Mouse (Mus musculus): ENCODE measurements around the gene Tbc1d10a.

Gene Tbc1d10a

GRCm38 (mm10) chr11:4235052-4235655, 48.6 kb downstream of the Tbc1d10a start:
- in situ Hi-C loops (cut with MboI; ENCODE audit: low sequenced_read_pairs) = no loop called here

GRCm38 (mm10) chr11:4235665-4236545, 49.3 kb downstream of the Tbc1d10a start, which contains the start of gene Osm:
Gene Osm (plus strand): TSS chr11:4236420.
- in situ Hi-C loops (cut with MboI; ENCODE audit: low sequenced_read_pairs) = no loop called here

GRCm38 (mm10) chr11:4236546-4237067, 50.0 kb downstream of the Tbc1d10a start:
- in situ Hi-C loops (cut with MboI; ENCODE audit: low sequenced_read_pairs) = no loop called here

GRCm38 (mm10) chr11:4237389-4237912, 50.9 kb downstream of the Tbc1d10a start:
- in situ Hi-C loops (cut with MboI; ENCODE audit: low sequenced_read_pairs) = no loop called here

GRCm38 (mm10) chr11:4238167-4238566, 51.6 kb downstream of the Tbc1d10a start:
- in situ Hi-C loops (cut with MboI; ENCODE audit: low sequenced_read_pairs) = no loop called here

GRCm38 (mm10) chr11:4239691-4240090, 53.1 kb downstream of the Tbc1d10a start:
- in situ Hi-C loops (cut with MboI; ENCODE audit: low sequenced_read_pairs) = no loop called here

GRCm38 (mm10) chr11:4240151-4240550, 53.6 kb downstream of the Tbc1d10a start:
- in situ Hi-C loops (cut with MboI; ENCODE audit: low sequenced_read_pairs) = no loop called here

GRCm38 (mm10) chr11:4241180-4241579, 54.6 kb downstream of the Tbc1d10a start:
- in situ Hi-C loops (cut with MboI; ENCODE audit: low sequenced_read_pairs) = no loop called here

- in situ Hi-C loops (cut with MboI; ENCODE audit: low sequenced_read_pairs) = no loop called here
These were observed 59.5 kb downstream of the Tbc1d10a start for GRCm38 (mm10) chr11:4246126-4246525.

- in situ Hi-C loops (cut with MboI; ENCODE audit: low sequenced_read_pairs) = no loop called here
These were observed 60.0 kb downstream of the Tbc1d10a start for GRCm38 (mm10) chr11:4246623-4247022.

GRCm38 (mm10) chr11:4247201-4247959, 60.8 kb downstream of the Tbc1d10a start:
- in situ Hi-C loops (cut with MboI; ENCODE audit: low sequenced_read_pairs) = no loop called here

GRCm38 (mm10) chr11:4249151-4249550, 62.6 kb downstream of the Tbc1d10a start:
- in situ Hi-C loops (cut with MboI; ENCODE audit: low sequenced_read_pairs) = no loop called here

GRCm38 (mm10) chr11:4250290-4250689, 63.7 kb downstream of the Tbc1d10a start:
- in situ Hi-C loops (cut with MboI; ENCODE audit: low sequenced_read_pairs) = loop anchor here (10.0 kb wide), 1 partner anchor 165 kb away; no protein-coding TSS in a partner anchor

GRCm38 (mm10) chr11:4251376-4251775, 64.8 kb downstream of the Tbc1d10a start:
- in situ Hi-C loops (cut with MboI; ENCODE audit: low sequenced_read_pairs) = loop anchor here (10.0 kb wide), 1 partner anchor 163 kb away; no protein-coding TSS in a partner anchor

- in situ Hi-C loops (cut with MboI; ENCODE audit: low sequenced_read_pairs) = loop anchor here (10.0 kb wide), 1 partner anchor 162 kb away; no protein-coding TSS in a partner anchor
These were observed 66.3 kb downstream of the Tbc1d10a start for GRCm38 (mm10) chr11:4252886-4253285.

- in situ Hi-C loops (cut with MboI; ENCODE audit: low sequenced_read_pairs) = loop anchor here (5.0 to 10.0 kb wide), 2 partner anchors 35 to 158 kb away; no protein-coding TSS in a partner anchor
These were observed 70.4 kb downstream of the Tbc1d10a start, which contains the start of gene Lif for GRCm38 (mm10) chr11:4256846-4257607. Gene Lif (plus strand): TSS chr11:4257557.

GRCm38 (mm10) chr11:4257756-4258155, 71.2 kb downstream of the Tbc1d10a start:
- in situ Hi-C loops (cut with MboI; ENCODE audit: low sequenced_read_pairs) = loop anchor here (5.0 to 10.0 kb wide), 2 partner anchors 35 to 157 kb away; no protein-coding TSS in a partner anchor

GRCm38 (mm10) chr11:4258657-4259082, 72.1 kb downstream of the Tbc1d10a start:
- in situ Hi-C loops (cut with MboI; ENCODE audit: low sequenced_read_pairs) = loop anchor here (5.0 to 10.0 kb wide), 2 partner anchors 36 to 156 kb away; no protein-coding TSS in a partner anchor

- in situ Hi-C loops (cut with MboI; ENCODE audit: low sequenced_read_pairs) = no loop called here
These were observed 74.0 kb downstream of the Tbc1d10a start for GRCm38 (mm10) chr11:4260463-4261187.
